Mouse (Mus musculus) G1E (cell line): ENCODE results near the gene Cops7a. TPM values are rescaled to one million over a fixed set of nuclear protein-coding genes. Genes with fewer than 3 reads are reported as not detected.

Source experiments
- ATAC-seq: 2 replicates; pipeline ENCODE4 v1.8.0; 2016; ENCODE audit warnings: mild to moderate bottlenecking; ENCODE audit not compliant: insufficient number of reproducible peaks, poor library complexity, low FRiP score, severe bottlenecking; ENCODE audit errors: extremely low read depth
- DNase-seq: peaks from one replicate; pipeline ENCODE4 v3.0.0; 2012; ENCODE audit warnings: low spot score
- H3K27me3 ChIP-seq: 2 replicates; pipeline ENCODE4 v1.6.1; 2012; ENCODE audit warnings: mild to moderate bottlenecking, low read length, inconsistent platforms; ENCODE audit not compliant: insufficient read depth
- H3K36me3 ChIP-seq: replicated peaks from 2 replicates; pipeline ENCODE3; 2012; ENCODE audit warnings: mild to moderate bottlenecking, inconsistent platforms
- H3K4me1 ChIP-seq: 2 replicates; pipeline ENCODE4 v1.6.1; 2012; ENCODE audit warnings: low read depth, low read length, inconsistent platforms, mixed read lengths; ENCODE audit not compliant: insufficient read depth
- H3K4me3 ChIP-seq: 2 replicates; pipeline ENCODE4 v1.5.1; 2012; ENCODE audit warnings: low read depth, mild to moderate bottlenecking, inconsistent platforms, low read length, moderate library complexity, mixed read lengths
- H3K9me3 ChIP-seq: replicated peaks from 2 replicates; pipeline ENCODE4 v1.6.1; 2012; ENCODE audit warnings: inconsistent platforms
- CTCF ChIP-seq: IDR thresholded peaks from 2 replicates; pipeline ENCODE4 v1.5.1; 2012; ENCODE audit warnings: low read depth, low read length, inconsistent platforms, mixed read lengths
- GATA1 ChIP-seq: IDR thresholded peaks from 2 replicates; pipeline ENCODE4 v1.6.1; 2012; ENCODE audit warnings: borderline replicate concordance, low read length, inconsistent platforms, mixed read lengths
- GATA2 ChIP-seq: IDR thresholded peaks from 2 replicates; pipeline ENCODE4 v1.6.1; 2012; ENCODE audit warnings: low read depth, low read length, inconsistent platforms, borderline replicate concordance
- POLR2AphosphoS5 ChIP-seq: IDR thresholded peaks from 2 replicates; pipeline ENCODE4 v1.6.1; 2012; ENCODE audit warnings: low read depth, low read length, inconsistent platforms; ENCODE audit not compliant: insufficient replicate concordance
- TAL1 ChIP-seq: conservative IDR thresholded peaks from 2 replicates; pipeline ENCODE4 v1.6.1; 2012; ENCODE audit warnings: low read depth, low read length, inconsistent platforms, mixed read lengths
- polyA plus RNA-seq: library from polyadenylated mRNA; stranded (reverse); fragments of >175 nt; gene quantifications from 2 replicates; pipeline ENCODE4 v1.2.3, GENCODE M21; 2012
- total RNA-seq, 2 experiments: library from RNA; stranded (forward) in 1 of 2; stranded (reverse) in 1 of 2; fragments of 200-1000 nt in 1 of 2; fragments of >200 nt in 1 of 2; fragmentation: Nextera tagmentation in 1 of 2; gene quantifications; 2 replicates each; pipeline ENCODE4 v1.2.3; 2014 to 2017

The Cops7a gene
- total and polyA plus RNA-seq, 3 experiments, result 62.2 to 123 (median 79.0) TPM

DNA sequence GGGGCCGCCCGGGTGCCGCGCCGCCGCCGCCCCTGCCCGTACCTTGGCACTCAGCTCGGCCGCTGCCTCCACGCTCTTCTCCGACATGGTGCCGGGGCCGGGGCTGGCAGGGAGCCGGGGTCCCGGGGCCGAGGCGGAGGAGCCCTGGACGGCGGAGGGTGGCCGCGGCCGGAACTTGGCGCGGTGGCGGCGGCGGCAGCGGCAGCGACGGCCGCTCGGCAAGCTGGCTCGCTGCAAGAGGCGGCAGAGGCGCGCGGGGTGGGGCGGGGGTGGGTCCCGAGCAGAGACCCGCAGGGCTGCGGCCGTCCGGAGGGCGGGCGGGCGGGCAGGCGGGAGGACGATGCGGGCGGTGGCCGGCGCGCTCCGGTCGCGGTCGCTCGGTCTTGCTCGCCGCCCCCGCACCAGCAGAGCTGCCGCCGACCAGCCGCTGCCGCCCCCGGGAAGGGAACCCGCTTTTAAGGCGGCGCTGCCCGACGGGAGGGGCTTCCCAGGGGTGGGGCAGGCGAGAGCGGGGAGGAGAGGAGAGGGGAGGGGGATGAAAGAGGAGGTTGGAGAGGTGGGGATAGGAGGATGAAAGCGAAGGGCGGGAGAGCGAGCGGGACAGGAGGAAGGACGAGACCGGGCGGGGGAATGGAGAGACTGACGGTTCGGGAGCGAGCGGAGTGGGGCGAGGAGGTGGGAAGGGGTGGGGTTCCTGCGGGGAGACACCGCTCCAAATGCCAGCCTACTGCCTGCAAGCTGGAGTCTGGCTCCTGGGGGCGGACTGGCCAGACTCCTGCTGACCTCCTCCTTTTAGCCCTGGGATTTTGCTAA, 47.6 kb downstream of the Cops7a start:
- Histone ChIP-seq H3K9me3 (no peaks in the 10 kb centered on the region), H3K36me3 (no peaks in the 10 kb centered on the region), H3K4me1 (peaks cover 47% of the 10 kb centered on the region), H3K27me3 (peaks cover 77% of the 10 kb centered on the region), H3K4me3 (peak overlapping the region; percentile 74)
- ATAC-seq, result peak; percentile 31; the same call in 1 of the 2 replicates
- peak; percentile 40 for DNase-seq
- TF ChIP-seq CTCF (no peak), GATA2 (no peak), POLR2AphosphoS5 (no peak), TAL1 (no peak), GATA1 (no peak)

DNA sequence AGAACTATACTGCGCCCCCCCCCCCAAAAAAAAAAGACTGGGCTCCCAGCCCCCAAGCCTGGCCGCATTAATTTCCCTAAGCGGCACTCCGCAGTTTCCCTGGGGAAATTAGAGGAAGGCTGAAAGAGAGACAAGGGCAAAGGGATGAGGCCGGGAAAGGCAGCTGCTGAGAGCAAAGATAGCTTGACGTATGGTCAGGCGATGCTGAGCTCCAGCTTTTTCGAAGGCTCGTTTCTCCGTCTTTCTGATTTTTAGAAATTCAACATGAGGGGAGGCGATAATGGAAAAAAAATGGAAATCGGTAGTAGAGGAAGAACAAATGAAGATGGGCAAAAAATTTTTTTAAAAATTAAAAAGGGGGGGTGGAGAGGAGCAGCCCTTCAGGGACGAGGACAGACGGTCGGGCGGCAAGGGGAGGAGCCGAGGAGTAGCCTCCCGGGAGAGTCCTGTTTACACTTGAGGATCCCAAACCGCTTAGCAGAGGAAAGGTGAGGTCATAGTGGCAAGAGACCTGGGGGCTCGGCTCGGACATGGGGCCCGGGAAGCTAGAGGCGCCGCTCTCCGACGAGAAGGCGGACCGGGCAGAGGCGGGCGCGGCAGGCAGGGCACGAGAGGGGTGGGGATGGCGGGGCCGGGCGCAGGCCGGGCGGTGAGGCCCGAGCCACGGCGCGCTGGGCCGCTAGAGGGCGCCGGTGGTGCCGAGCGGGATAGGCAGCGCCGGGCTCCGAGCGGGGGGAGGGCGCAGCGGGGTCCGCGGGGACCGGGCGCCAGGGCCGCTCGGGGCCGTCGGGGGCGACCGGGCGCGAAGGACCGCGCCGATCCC, 48.4 kb downstream of the Cops7a start:
- no peaks in the 10 kb centered on the region for H3K9me3 ChIP-seq
- H3K36me3 ChIP-seq, result no peaks in the 10 kb centered on the region
- H3K27me3 ChIP-seq, result peaks cover 84% of the 10 kb centered on the region
- peak overlapping the region; percentile 74 for H3K4me3 ChIP-seq
- DNase-seq (peak; percentile 92), ATAC-seq (no peak)
- TF ChIP-seq POLR2AphosphoS5 (no peak), CTCF (peak; percentile 21; the same call in 1 of the 2 replicates)
- H3K4me1 ChIP-seq, result peaks cover 47% of the 10 kb centered on the region

DNA sequence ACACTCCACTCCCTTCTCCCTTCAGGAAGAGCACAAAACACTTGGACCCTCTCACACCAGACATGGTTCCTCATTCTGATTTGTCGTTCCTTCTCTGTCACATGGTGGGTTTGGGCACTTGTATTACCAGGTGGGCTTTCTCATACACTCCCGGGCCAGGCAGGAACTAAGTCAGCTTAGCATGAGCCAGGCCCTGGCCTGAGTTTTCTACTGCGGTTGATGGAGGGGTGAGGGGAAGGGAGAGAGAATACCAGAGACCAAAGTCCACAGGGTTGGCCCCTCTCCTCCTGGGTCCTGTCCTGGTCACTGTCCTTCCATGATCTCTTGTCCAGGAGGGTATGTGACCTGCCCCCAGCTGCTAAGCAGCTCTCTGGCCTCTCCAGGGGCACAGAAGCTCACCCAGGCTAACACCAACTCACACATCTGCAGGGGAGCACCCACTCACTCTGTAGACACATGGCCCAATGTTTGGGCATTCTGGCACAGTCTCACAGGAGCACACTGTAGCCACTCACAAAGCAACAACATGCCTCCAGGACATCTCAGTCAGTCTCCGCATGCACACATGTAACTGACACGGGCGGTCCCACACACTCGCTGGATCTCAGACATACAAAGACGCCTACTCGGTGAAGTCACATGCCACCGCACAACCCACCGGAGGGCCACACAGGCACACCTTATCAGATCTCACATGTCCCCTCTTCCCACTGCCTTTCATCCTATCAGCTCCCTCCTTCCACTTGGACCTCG, 49.2 kb downstream of the Cops7a start:
- DNase-seq (no peak), ATAC-seq (no peak)
- H3K27me3 ChIP-seq, result peaks cover 90% of the 10 kb centered on the region
- no peaks in the 10 kb centered on the region for H3K9me3 ChIP-seq
- peaks cover 44% of the 10 kb centered on the region for H3K4me1 ChIP-seq
- H3K4me3 ChIP-seq, result no peak overlapping the region
- no peaks in the 10 kb centered on the region for H3K36me3 ChIP-seq
- TF ChIP-seq POLR2AphosphoS5, result no peak
- TF ChIP-seq GATA2, result no peak
- no peak for TF ChIP-seq GATA1
- TF ChIP-seq TAL1, result no peak
- no peak for TF ChIP-seq CTCF

DNA sequence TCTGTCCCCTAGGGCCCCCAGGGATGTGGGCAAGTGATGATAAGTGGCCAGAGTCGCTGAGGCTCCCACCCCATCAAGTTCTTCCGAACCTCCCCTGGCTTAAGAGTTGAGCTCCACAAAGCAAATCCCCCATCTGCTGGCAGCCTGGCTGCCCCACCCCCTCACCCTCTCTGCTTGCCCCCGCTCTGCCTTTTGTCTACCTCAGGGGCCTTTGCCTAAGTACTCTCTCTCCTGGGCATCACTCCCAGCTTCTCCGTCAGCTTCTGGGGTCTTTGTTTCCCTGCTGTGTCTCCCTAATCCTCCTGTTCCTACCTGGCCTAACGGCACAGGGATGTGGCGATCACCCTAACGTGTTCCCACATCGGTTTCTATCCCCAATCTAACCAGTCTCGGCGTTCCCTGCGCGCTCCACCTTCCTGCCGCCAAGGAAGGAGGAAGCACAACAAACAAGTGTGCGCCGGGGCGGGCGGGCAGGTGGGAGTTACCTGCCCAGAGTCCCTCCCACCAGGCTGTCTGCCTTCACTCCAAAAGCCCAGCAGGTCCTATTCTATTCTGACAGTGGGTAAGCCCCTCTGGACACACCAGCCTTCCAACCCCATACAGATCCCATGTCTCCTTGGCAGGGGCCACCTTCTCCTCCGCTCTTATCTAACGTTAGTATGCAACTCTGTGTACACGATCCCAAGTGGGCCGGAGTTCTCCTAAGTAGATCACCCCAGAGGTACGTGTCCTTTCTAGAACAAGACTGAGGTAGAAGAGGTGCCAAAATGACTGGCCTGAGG, 50.0 kb downstream of the Cops7a start:
- H3K27me3 ChIP-seq, result peaks cover 92% of the 10 kb centered on the region
- no peak overlapping the region for H3K4me3 ChIP-seq
- DNase-seq (no peak), ATAC-seq (no peak)
- TF ChIP-seq GATA1 (no peak), TAL1 (no peak), CTCF (no peak), GATA2 (no peak), POLR2AphosphoS5 (no peak)
- H3K4me1 ChIP-seq, result peaks cover 44% of the 10 kb centered on the region
- no peaks in the 10 kb centered on the region for H3K36me3 ChIP-seq
- H3K9me3 ChIP-seq, result no peaks in the 10 kb centered on the region

DNA sequence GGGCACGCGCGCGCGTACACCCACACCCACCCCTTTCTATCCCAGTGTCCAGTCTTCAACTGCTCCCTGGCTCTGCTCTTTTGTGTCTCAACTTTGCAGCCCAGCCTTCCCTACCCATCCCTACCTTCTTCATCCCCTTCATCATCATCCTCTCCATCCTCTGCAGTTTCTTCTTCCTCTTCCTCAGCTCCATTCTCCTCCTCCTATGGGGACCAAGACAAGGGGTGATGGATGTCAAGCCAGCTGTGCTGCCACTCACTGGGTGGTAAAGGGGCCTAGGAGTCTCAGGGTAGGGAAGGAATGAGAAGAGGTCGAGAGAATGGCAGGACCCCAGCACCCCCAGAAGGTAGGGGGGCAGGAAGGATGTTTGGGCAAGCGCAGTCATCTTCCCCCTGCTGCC, 50.8 kb downstream of the Cops7a start:
- no peak for DNase-seq
- Histone ChIP-seq H3K27me3 (peaks cover 92% of the 10 kb centered on the region), H3K36me3 (no peaks in the 10 kb centered on the region), H3K4me3 (no peak overlapping the region), H3K4me1 (peaks cover 41% of the 10 kb centered on the region), H3K9me3 (no peaks in the 10 kb centered on the region)
- ATAC-seq, result no peak
- TF ChIP-seq CTCF, result no peak
- TF ChIP-seq GATA2, result no peak
- TF ChIP-seq TAL1, result no peak
- no peak for TF ChIP-seq GATA1
- TF ChIP-seq POLR2AphosphoS5, result no peak
